Mouse (Mus musculus) G1E (cell line): ENCODE data around the gene C1s2. TPM values are rescaled to one million over a fixed set of nuclear protein-coding genes. Genes with fewer than 3 reads are reported as not detected.

Experiments used
- ATAC-seq: 2 replicates; pipeline ENCODE4 v1.8.0; 2016; ENCODE audit warnings: mild to moderate bottlenecking; ENCODE audit not compliant: insufficient number of reproducible peaks, poor library complexity, low FRiP score, severe bottlenecking; ENCODE audit errors: extremely low read depth
- DNase-seq: peaks from one replicate; pipeline ENCODE4 v3.0.0; 2012; ENCODE audit warnings: low spot score
- H3K27me3 ChIP-seq: 2 replicates; pipeline ENCODE4 v1.6.1; 2012; ENCODE audit warnings: mild to moderate bottlenecking, low read length, inconsistent platforms; ENCODE audit not compliant: insufficient read depth
- H3K36me3 ChIP-seq: replicated peaks from 2 replicates; pipeline ENCODE3; 2012; ENCODE audit warnings: mild to moderate bottlenecking, inconsistent platforms
- H3K4me1 ChIP-seq: 2 replicates; pipeline ENCODE4 v1.6.1; 2012; ENCODE audit warnings: low read depth, low read length, inconsistent platforms, mixed read lengths; ENCODE audit not compliant: insufficient read depth
- H3K4me3 ChIP-seq: 2 replicates; pipeline ENCODE4 v1.5.1; 2012; ENCODE audit warnings: low read depth, mild to moderate bottlenecking, inconsistent platforms, low read length, moderate library complexity, mixed read lengths
- H3K9me3 ChIP-seq: replicated peaks from 2 replicates; pipeline ENCODE4 v1.6.1; 2012; ENCODE audit warnings: inconsistent platforms
- CTCF ChIP-seq: IDR thresholded peaks from 2 replicates; pipeline ENCODE4 v1.5.1; 2012; ENCODE audit warnings: low read depth, low read length, inconsistent platforms, mixed read lengths
- GATA1 ChIP-seq: IDR thresholded peaks from 2 replicates; pipeline ENCODE4 v1.6.1; 2012; ENCODE audit warnings: borderline replicate concordance, low read length, inconsistent platforms, mixed read lengths
- GATA2 ChIP-seq: IDR thresholded peaks from 2 replicates; pipeline ENCODE4 v1.6.1; 2012; ENCODE audit warnings: low read depth, low read length, inconsistent platforms, borderline replicate concordance
- POLR2AphosphoS5 ChIP-seq: IDR thresholded peaks from 2 replicates; pipeline ENCODE4 v1.6.1; 2012; ENCODE audit warnings: low read depth, low read length, inconsistent platforms; ENCODE audit not compliant: insufficient replicate concordance
- TAL1 ChIP-seq: conservative IDR thresholded peaks from 2 replicates; pipeline ENCODE4 v1.6.1; 2012; ENCODE audit warnings: low read depth, low read length, inconsistent platforms, mixed read lengths
- polyA plus RNA-seq: library from polyadenylated mRNA; stranded (reverse); fragments of >175 nt; gene quantifications from 2 replicates; pipeline ENCODE4 v1.2.3, GENCODE M21; 2012
- total RNA-seq, 2 experiments: library from RNA; stranded (forward) in 1 of 2; stranded (reverse) in 1 of 2; fragments of 200-1000 nt in 1 of 2; fragments of >200 nt in 1 of 2; fragmentation: Nextera tagmentation in 1 of 2; gene quantifications; 2 replicates each; pipeline ENCODE4 v1.2.3; 2014 to 2017

C1s2 gene
- total and polyA plus RNA-seq, 3 experiments: 0.05 TPM; not detected in 2

GRCm38 (mm10) chr6:124673619-124674018, 37.7 kb upstream of the C1s2 start:
- no peak for ATAC-seq
- Histone ChIP-seq H3K4me1 (peaks cover 82% of the 10 kb centered on the region), H3K36me3 (peaks cover 98% of the 10 kb centered on the region), H3K4me3 (no peak overlapping the region), H3K27me3 (no peaks in the 10 kb centered on the region), H3K9me3 (no peaks in the 10 kb centered on the region)
- TF ChIP-seq POLR2AphosphoS5 (no peak), CTCF (no peak), GATA2 (no peak), GATA1 (no peak), TAL1 (no peak)
- no peak for DNase-seq

DNA sequence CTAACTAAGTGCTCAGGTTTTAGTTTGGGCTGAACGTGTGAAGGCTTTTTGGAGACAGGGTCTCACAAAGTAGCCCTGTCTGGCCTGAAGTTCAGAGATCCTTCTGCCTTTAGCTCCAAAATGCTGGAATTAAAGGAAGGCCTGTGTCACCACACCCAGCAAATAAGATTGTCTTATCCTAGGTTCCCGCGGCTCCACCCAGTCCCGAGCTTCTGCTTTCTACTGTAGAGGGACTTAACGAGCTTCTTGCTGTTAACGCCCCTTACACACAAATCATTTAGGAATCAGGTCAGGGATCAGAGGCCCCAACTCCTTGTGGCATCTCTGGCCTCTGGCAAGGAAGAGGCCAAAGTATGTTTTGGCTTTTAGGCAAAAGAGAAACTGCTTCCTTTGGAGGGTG, 36.2 kb upstream of the C1s2 start:
- peaks cover 99% of the 10 kb centered on the region for H3K36me3 ChIP-seq
- H3K4me3 ChIP-seq: peak overlapping the region; percentile 39; the same call in 1 of the 2 replicates
- ATAC-seq: peak; percentile 52; the same call in 1 of the 2 replicates
- H3K9me3 ChIP-seq: no peaks in the 10 kb centered on the region
- TF ChIP-seq GATA2 (no peak), POLR2AphosphoS5 (no peak), CTCF (no peak), TAL1 (no peak), GATA1 (no peak)
- peaks cover 87% of the 10 kb centered on the region for H3K4me1 ChIP-seq
- DNase-seq: peak; percentile 24
- H3K27me3 ChIP-seq: no peaks in the 10 kb centered on the region

DNA sequence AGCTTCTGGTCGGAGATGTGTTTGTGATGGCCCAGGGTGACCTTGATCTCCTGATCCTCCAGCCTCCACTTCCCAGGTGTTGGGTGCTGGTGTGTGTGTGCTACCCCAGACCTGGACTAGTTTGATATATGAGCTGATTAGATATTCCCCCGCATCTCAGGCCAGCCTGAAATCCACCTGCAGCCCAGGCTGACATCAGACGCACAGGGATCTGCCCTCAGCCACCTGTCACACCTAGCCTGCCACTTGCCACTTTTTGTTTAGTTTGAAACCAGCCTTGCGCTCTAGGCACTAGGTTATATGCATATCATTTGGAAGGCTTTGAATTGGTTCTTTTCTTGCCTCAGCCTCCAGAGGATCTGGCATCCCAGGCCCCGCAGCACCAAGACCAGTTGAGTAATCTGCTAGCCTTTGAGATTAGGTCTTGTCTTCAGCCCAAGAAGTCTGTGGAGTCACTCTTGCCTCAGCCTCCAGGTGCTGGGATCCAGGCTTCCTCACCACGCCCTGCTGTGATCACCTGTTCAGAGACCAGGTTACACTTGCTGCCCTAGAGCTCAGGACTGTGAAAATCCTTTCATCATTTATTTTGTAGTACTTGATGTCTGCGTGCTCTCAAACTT, 34.5 kb upstream of the C1s2 start:
- Histone ChIP-seq H3K4me1 (peaks cover 86% of the 10 kb centered on the region), H3K36me3 (peaks cover 99% of the 10 kb centered on the region), H3K27me3 (no peaks in the 10 kb centered on the region), H3K4me3 (no peak overlapping the region), H3K9me3 (no peaks in the 10 kb centered on the region)
- ATAC-seq (no peak), DNase-seq (no peak)
- TF ChIP-seq GATA1 (no peak), TAL1 (no peak), CTCF (no peak), POLR2AphosphoS5 (no peak), GATA2 (no peak)

DNA sequence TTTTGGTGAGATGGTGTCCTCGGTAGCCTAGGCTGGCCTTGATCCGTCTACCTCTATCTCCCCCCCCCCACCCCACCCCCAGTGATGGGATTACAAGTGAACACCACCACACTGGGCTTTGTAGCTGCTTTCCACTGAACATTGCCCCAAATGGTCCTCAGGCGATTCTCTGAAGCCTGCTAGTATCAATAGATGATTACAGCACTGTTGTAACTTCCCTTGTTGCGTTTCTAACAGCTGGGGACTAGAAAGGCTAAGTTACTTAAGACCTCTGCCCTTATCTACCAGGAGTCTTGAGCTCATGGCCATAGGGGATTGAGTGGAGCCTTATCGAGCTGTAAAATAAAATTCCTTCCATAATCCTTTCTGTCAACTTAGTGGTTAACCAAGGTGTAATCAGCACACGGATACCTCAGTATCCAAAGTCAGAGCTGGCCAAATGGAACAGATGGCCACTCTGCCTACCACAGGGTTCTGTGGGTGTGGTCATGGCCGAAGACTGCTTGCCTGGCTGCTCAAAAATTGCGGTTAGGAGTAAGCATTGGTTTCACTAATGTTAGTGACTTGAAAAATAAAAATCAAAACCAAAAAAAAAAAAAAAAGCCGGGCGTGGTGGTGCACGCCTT, 33.5 kb upstream of the C1s2 start:
- TF ChIP-seq POLR2AphosphoS5 (no peak), CTCF (no peak), TAL1 (no peak), GATA1 (no peak), GATA2 (no peak)
- DNase-seq (no peak), ATAC-seq (no peak)
- Histone ChIP-seq H3K36me3 (peaks cover 95% of the 10 kb centered on the region), H3K4me3 (no peak overlapping the region), H3K9me3 (no peaks in the 10 kb centered on the region), H3K4me1 (peaks cover 88% of the 10 kb centered on the region), H3K27me3 (no peaks in the 10 kb centered on the region)

GRCm38 (mm10) chr6:124665011-124665410, 29.1 kb upstream of the C1s2 start:
- Histone ChIP-seq H3K27me3 (no peaks in the 10 kb centered on the region), H3K9me3 (no peaks in the 10 kb centered on the region), H3K36me3 (peaks cover 52% of the 10 kb centered on the region), H3K4me1 (peaks cover 58% of the 10 kb centered on the region), H3K4me3 (peak overlapping the region; percentile 50; the same call in 1 of the 2 replicates)
- no peak for DNase-seq
- TF ChIP-seq CTCF (no peak), GATA1 (no peak), POLR2AphosphoS5 (no peak), TAL1 (no peak), GATA2 (no peak)
- no peak for ATAC-seq

GRCm38 (mm10) chr6:124664256-124664655, 28.4 kb upstream of the C1s2 start:
- Histone ChIP-seq H3K27me3 (no peaks in the 10 kb centered on the region), H3K4me1 (peaks cover 56% of the 10 kb centered on the region), H3K36me3 (peaks cover 45% of the 10 kb centered on the region), H3K9me3 (no peaks in the 10 kb centered on the region), H3K4me3 (peak overlapping the region; percentile 89)
- no peak for DNase-seq
- TF ChIP-seq POLR2AphosphoS5 (no peak), TAL1 (no peak), GATA1 (no peak), CTCF (no peak), GATA2 (no peak)
- no peak for ATAC-seq

DNA sequence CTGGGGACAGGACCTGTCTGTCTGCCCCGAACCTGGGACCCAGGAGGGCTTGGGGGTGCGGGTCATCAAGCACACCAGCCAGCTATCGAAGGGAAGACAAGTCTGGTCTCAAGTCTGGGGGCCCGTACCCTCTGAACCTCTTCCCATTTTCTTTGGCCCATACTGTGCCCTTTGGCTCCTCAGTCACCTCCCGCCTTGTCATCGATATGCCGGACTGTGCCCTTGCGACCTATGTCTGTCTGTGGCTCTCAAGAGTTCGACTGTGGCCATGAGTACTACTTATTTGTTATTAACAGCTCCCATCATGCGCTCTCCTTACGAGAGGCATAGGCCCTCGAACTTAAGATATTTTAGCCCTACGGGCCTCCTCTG, 27.5 kb upstream of the C1s2 start:
- peaks cover 51% of the 10 kb centered on the region for H3K4me1 ChIP-seq
- no peak for TF ChIP-seq GATA2
- peak overlapping the region; percentile 89 for H3K4me3 ChIP-seq
- no peaks in the 10 kb centered on the region for H3K27me3 ChIP-seq
- no peak for DNase-seq
- no peak for ATAC-seq
- H3K36me3 ChIP-seq: peaks cover 37% of the 10 kb centered on the region
- H3K9me3 ChIP-seq: no peaks in the 10 kb centered on the region
